Mouse (Mus musculus): ENCODE results near the gene U2af1l4. TPM values are rescaled to one million over a fixed set of nuclear protein-coding genes. Genes with fewer than 3 reads are reported as not detected.

U2af1l4 gene
- polyA plus RNA-seq, 1 experiment from 2014 or later: 102 TPM

- WGBS: 1% methylated on average over 10 of the region's 10 CpGs
- Histone ChIP-seq H3K4me1 (replicated peaks; ENCODE audit: insufficient read depth, low read length) (peaks cover 8% of the 10 kb centered on the region), H3K9me3 (replicated peaks; ENCODE audit: low read length) (no peaks in the 10 kb centered on the region), H3K27ac (peak overlapping the region; percentile 96), H3K27me3 (ENCODE audit: insufficient read depth, low read length) (no peaks in the 10 kb centered on the region), H3K4me3 (replicated peaks; ENCODE audit: low read depth, low read length) (peak overlapping the region; percentile 75), H3K36me3 (ENCODE audit: insufficient read depth, low read length) (peaks cover 13% of the 10 kb centered on the region; the same call in 1 of the 2 replicates), H3K4me2 (ENCODE audit: low read length) (peak overlapping the region; percentile 97), H3K9ac (ENCODE audit: low read depth, low read length) (peak overlapping the region; percentile 65; the same call in 1 of the 2 replicates)
- DNase-seq (ENCODE audit: low spot score) (peak; percentile 91), ATAC-seq (replicated peaks; ENCODE audit: low FRiP score, low read depth) (peak; percentile 64)
- peak; percentile 64 for TF ChIP-seq CTCF (IDR thresholded peaks at IDR 0.05; ENCODE audit: low read depth)
Measured at GRCm38 (mm10) chr7:30551445-30552101, 11.5 kb upstream of the U2af1l4 start.

GRCm38 (mm10) chr7:30552102-30553020 is 10.7 kb upstream of the U2af1l4 start, which contains the start of the genes Hspb6 and Proser3:
TSS of gene Hspb6 (plus strand) at chr7:30552178.
TSS of gene Proser3 (minus strand) at chr7:30552299.
- Histone ChIP-seq H3K4me2 (ENCODE audit: low read length) (peak within 1 kb of the TSS; percentile 97), H3K9ac (ENCODE audit: low read depth, low read length) (peak within 1 kb of the TSS; percentile 72), H3K36me3 (ENCODE audit: insufficient read depth, low read length) (peaks cover 21% of the 10 kb centered on the region; the same call in 1 of the 2 replicates), H3K27ac (peak within 1 kb of the TSS; percentile 96), H3K27me3 (ENCODE audit: insufficient read depth, low read length) (no peaks in the 10 kb centered on the region), H3K4me1 (replicated peaks; ENCODE audit: insufficient read depth, low read length) (peaks cover 8% of the 10 kb centered on the region), H3K4me3 (replicated peaks; ENCODE audit: low read depth, low read length) (peak within 1 kb of the TSS; percentile 75), H3K9me3 (replicated peaks; ENCODE audit: low read length) (no peaks in the 10 kb centered on the region)
- DNase-seq (ENCODE audit: low spot score) (peak; percentile 100), ATAC-seq (replicated peaks; ENCODE audit: low FRiP score, low read depth) (peak; percentile 93)
- no peak for TF ChIP-seq CTCF (IDR thresholded peaks at IDR 0.05; ENCODE audit: low read depth)
- WGBS: under 1% methylated on average over 44 of the region's 44 CpGs

- Histone ChIP-seq H3K36me3 (ENCODE audit: insufficient read depth, low read length) (peaks cover 21% of the 10 kb centered on the region; the same call in 1 of the 2 replicates), H3K27ac (peak overlapping the region; percentile 96), H3K4me1 (replicated peaks; ENCODE audit: insufficient read depth, low read length) (peaks cover 8% of the 10 kb centered on the region), H3K27me3 (ENCODE audit: insufficient read depth, low read length) (no peaks in the 10 kb centered on the region), H3K4me3 (replicated peaks; ENCODE audit: low read depth, low read length) (peak overlapping the region; percentile 75), H3K9ac (ENCODE audit: low read depth, low read length) (peak overlapping the region; percentile 72), H3K4me2 (ENCODE audit: low read length) (peak overlapping the region; percentile 97), H3K9me3 (replicated peaks; ENCODE audit: low read length) (no peaks in the 10 kb centered on the region)
- ATAC-seq (replicated peaks; ENCODE audit: low FRiP score, low read depth): no peak
- WGBS: 1% methylated on average over 23 of the region's 23 CpGs
- TF ChIP-seq CTCF (IDR thresholded peaks at IDR 0.05; ENCODE audit: low read depth): no peak
- DNase-seq (ENCODE audit: low spot score): peak; percentile 41
Measured at GRCm38 (mm10) chr7:30553021-30553589, 10.0 kb upstream of the U2af1l4 start.

GRCm38 (mm10) chr7:30553810-30554584 is 9.1 kb upstream of the U2af1l4 start:
- Histone ChIP-seq H3K27ac (no peak overlapping the region), H3K9me3 (replicated peaks; ENCODE audit: low read length) (no peaks in the 10 kb centered on the region), H3K4me1 (replicated peaks; ENCODE audit: insufficient read depth, low read length) (peaks cover 16% of the 10 kb centered on the region), H3K27me3 (ENCODE audit: insufficient read depth, low read length) (no peaks in the 10 kb centered on the region), H3K9ac (ENCODE audit: low read depth, low read length) (peak overlapping the region; percentile 72; the same call in 1 of the 2 replicates), H3K36me3 (ENCODE audit: insufficient read depth, low read length) (peaks cover 21% of the 10 kb centered on the region; the same call in 1 of the 2 replicates), H3K4me3 (replicated peaks; ENCODE audit: low read depth, low read length) (peak overlapping the region; percentile 75), H3K4me2 (ENCODE audit: low read length) (peak overlapping the region; percentile 97)
- no peak for DNase-seq (ENCODE audit: low spot score)
- 81% methylated on average over 22 of the region's 22 CpGs for WGBS
- no peak for TF ChIP-seq CTCF (IDR thresholded peaks at IDR 0.05; ENCODE audit: low read depth)
- ATAC-seq (replicated peaks; ENCODE audit: low FRiP score, low read depth): no peak

GRCm38 (mm10) chr7:30556894-30557536 is 6.1 kb upstream of the U2af1l4 start:
- DNase-seq (ENCODE audit: low spot score) (no peak), ATAC-seq (replicated peaks; ENCODE audit: low FRiP score, low read depth) (no peak)
- TF ChIP-seq CTCF (IDR thresholded peaks at IDR 0.05; ENCODE audit: low read depth): no peak
- Histone ChIP-seq H3K4me3 (replicated peaks; ENCODE audit: low read depth, low read length) (no peak overlapping the region), H3K9me3 (replicated peaks; ENCODE audit: low read length) (no peaks in the 10 kb centered on the region), H3K4me1 (replicated peaks; ENCODE audit: insufficient read depth, low read length) (peaks cover 17% of the 10 kb centered on the region), H3K27me3 (ENCODE audit: insufficient read depth, low read length) (no peaks in the 10 kb centered on the region), H3K36me3 (ENCODE audit: insufficient read depth, low read length) (peaks cover 21% of the 10 kb centered on the region; the same call in 1 of the 2 replicates), H3K27ac (no peak overlapping the region), H3K4me2 (ENCODE audit: low read length) (no peak overlapping the region), H3K9ac (ENCODE audit: low read depth, low read length) (no peak overlapping the region)
- 94% methylated on average over 18 of the region's 18 CpGs for WGBS

Measured in kidney, postnatal 0 days (tissue).